Mouse (Mus musculus): ENCODE measurements around the gene Dtd1. TPM values are rescaled to one million over a fixed set of nuclear protein-coding genes. Genes with fewer than 3 reads are reported as not detected.
A peak's percentile ranks its signal among the peaks of the same experiment; 100 is the strongest.

Dtd1 gene
- total RNA-seq, 2 experiments from 2014 or later = 69.9 to 75.4 TPM

- peak overlapping the region; percentile 37 for H3K27ac ChIP-seq
- DNase-seq (ENCODE audit: low spot score in 2 of 2) = peak; percentile 66 to 85
- TF ChIP-seq CTCF (conservative IDR thresholded peaks at IDR 0.05) = no peak
- H3K4me3 ChIP-seq = no peak overlapping the region
Measured at GRCm38 (mm10) chr2:144791671-144792294, 192.1 kb downstream of the Dtd1 start.

- no peak overlapping the region for H3K27ac ChIP-seq
- TF ChIP-seq CTCF (conservative IDR thresholded peaks at IDR 0.05) = no peak
- DNase-seq (ENCODE audit: low spot score in 2 of 2) = no peak
- H3K4me3 ChIP-seq = no peak overlapping the region
Measured at GRCm38 (mm10) chr2:144797515-144797914, 197.8 kb downstream of the Dtd1 start.

GRCm38 (mm10) chr2:144807766-144808754 is 208.4 kb downstream of the Dtd1 start:
- TF ChIP-seq CTCF (conservative IDR thresholded peaks at IDR 0.05) = no peak
- Histone ChIP-seq H3K4me3 (no peak overlapping the region), H3K27ac (no peak overlapping the region)
- DNase-seq (ENCODE audit: low spot score in 2 of 2) = no peak

Small RNAs within 50 kb of the gene (microRNA-seq; reads per million reads assigned to microRNA genes)
- gene Gm24823 = 0 reads per million in 2 experiments

Other genes starting within 250 kb of the Dtd1 start
- 10 to 100 TPM; 31.4 to 32.7 TPM for gene Kat14, start 230.9 kb upstream of the Dtd1 start, total RNA-seq (2021)
- gene Pet117, start 230.9 kb upstream of the Dtd1 start, total RNA-seq (2021) = 1 to 10 TPM; 7.7 to 7.9 TPM
- 100 to 1,000 TPM; 126 TPM for gene Dzank1, start 72.5 kb upstream of the Dtd1 start, total RNA-seq (2021)
- gene Polr3f, start 72.2 kb upstream of the Dtd1 start, total RNA-seq (2021) = 10 to 100 TPM; 26.0 to 30.4 TPM
- 10 to 100 TPM; 28.1 to 30.2 TPM for gene Rbbp9, start 49.0 kb upstream of the Dtd1 start, total RNA-seq (2021)
- gene Sec23b, start 43.7 kb upstream of the Dtd1 start, total RNA-seq (2021) = 10 to 100 TPM; 46.1 to 46.6 TPM
- gene Smim26, start 5.8 kb upstream of the Dtd1 start, total RNA-seq (2021) = 10 to 100 TPM; 57.2 to 62.7 TPM
- not detected for gene Scp2d1, start 223.8 kb downstream of the Dtd1 start, total RNA-seq (2021)

Data from layer of hippocampus, adult 2 months (tissue).